Mouse (Mus musculus) lung, adult 2 months (tissue): Measurements from ENCODE around the gene Gm21981. TPM values are rescaled to one million over a fixed set of nuclear protein-coding genes. Genes with fewer than 3 reads are reported as not detected.

ENCODE experiments used
- DNase-seq: peaks from one replicate; pipeline ENCODE4 v3.0.0; 2022
- H3K4me1 ChIP-seq: fragments of 200-500 bp; 2 replicates; pipeline ENCODE4 v1.6.1; 2011; ENCODE audit warnings: low read length; ENCODE audit not compliant: control insufficient read depth, insufficient read depth
- H3K4me3 ChIP-seq: fragments of 200-500 bp; replicated peaks from 2 replicates; pipeline ENCODE3; 2011; ENCODE audit warnings: low read depth, mild to moderate bottlenecking, control low read depth, low read length; ENCODE audit errors: extremely low read depth
- CTCF ChIP-seq: fragments of 200-500 bp; IDR thresholded peaks from 2 replicates; pipeline ENCODE4 v1.5.1; 2011; ENCODE audit warnings: mild to moderate bottlenecking, low read length, control low read depth; ENCODE audit not compliant: insufficient read depth
- POLR2A ChIP-seq: fragments of 200-500 bp; IDR thresholded peaks from 2 replicates; pipeline ENCODE4 v1.6.1; 2011; ENCODE audit warnings: low read depth, mild to moderate bottlenecking, control low read depth, low read length, borderline replicate concordance; ENCODE audit errors: extremely low read depth
- WGBS: fragments of 180-500 bp; shearing (Covaris S2); methylation state at CpG from one replicate; pipeline ENCODE4 v1.1.7; 2018; 5-methylcytosine and 5-hydroxymethylcytosine counted together
- polyA plus RNA-seq: library from polyadenylated mRNA; depleted of rRNA; stranded (reverse); fragments of >200 nt; gene quantifications from 2 replicates; pipeline ENCODE4 v1.2.3, GENCODE M21; 2012

Gene Gm21981
- polyA plus RNA-seq, 1 experiment: 0.72 TPM

- WGBS: 83% methylated on average over 4 of the region's 4 CpGs
- no peak for DNase-seq
- TF ChIP-seq POLR2A (no peak), CTCF (no peak)
- H3K4me1 ChIP-seq: no peaks in the 10 kb centered on the region
- no peak overlapping the region for H3K4me3 ChIP-seq
Measured at GRCm38 (mm10) chr17:47704692-47705091, 10.4 kb upstream of the Gm21981 start.

GRCm38 (mm10) chr17:47703556-47703955 is 9.3 kb upstream of the Gm21981 start:
- H3K4me1 ChIP-seq: no peaks in the 10 kb centered on the region
- no peak for TF ChIP-seq CTCF
- no peak for TF ChIP-seq POLR2A
- H3K4me3 ChIP-seq: no peak overlapping the region
- DNase-seq: no peak
- WGBS: 53% methylated on average over 20 of the region's 20 CpGs

GRCm38 (mm10) chr17:47702548-47703345 is 8.5 kb upstream of the Gm21981 start:
- H3K4me1 ChIP-seq: no peaks in the 10 kb centered on the region
- TF ChIP-seq POLR2A (no peak), CTCF (no peak)
- DNase-seq: no peak
- H3K4me3 ChIP-seq: no peak overlapping the region
- 62% methylated on average over 28 of the region's 28 CpGs for WGBS

- TF ChIP-seq POLR2A: no peak
- TF ChIP-seq CTCF: no peak
- H3K4me1 ChIP-seq: no peaks in the 10 kb centered on the region
- no peak for DNase-seq
- 81% methylated on average over 9 of the region's 9 CpGs for WGBS
- no peak overlapping the region for H3K4me3 ChIP-seq
Measured at GRCm38 (mm10) chr17:47701793-47702192, 7.5 kb upstream of the Gm21981 start.

GRCm38 (mm10) chr17:47699055-47699454 is 4.8 kb upstream of the Gm21981 start:
- Histone ChIP-seq H3K4me1 (no peaks in the 10 kb centered on the region), H3K4me3 (no peak overlapping the region)
- TF ChIP-seq CTCF (no peak), POLR2A (no peak)
- DNase-seq: no peak
- WGBS: 74% methylated on average over 2 of the region's 2 CpGs

GRCm38 (mm10) chr17:47698156-47698555 is 3.9 kb upstream of the Gm21981 start:
- 90% methylated on average over 10 of the region's 10 CpGs for WGBS
- no peaks in the 10 kb centered on the region for H3K4me1 ChIP-seq
- no peak for DNase-seq
- H3K4me3 ChIP-seq: no peak overlapping the region
- no peak for TF ChIP-seq CTCF
- TF ChIP-seq POLR2A: no peak

- Histone ChIP-seq H3K4me1 (no peaks in the 10 kb centered on the region), H3K4me3 (peak overlapping the region; percentile 62)
- TF ChIP-seq CTCF (no peak), POLR2A (no peak)
- WGBS: 2% methylated on average over 15 of the region's 23 CpGs
- no peak for DNase-seq
Measured at GRCm38 (mm10) chr17:47695337-47695710, 1.1 kb upstream of the Gm21981 start.

GRCm38 (mm10) chr17:47694503-47695336 is 465 bp upstream of the Gm21981 start, which contains the start of gene Prickle4:
TSS of gene Prickle4 (minus strand) at chr17:47694736.
- peak; percentile 96 for DNase-seq
- Histone ChIP-seq H3K4me3 (peak within 1 kb of the TSS; percentile 90), H3K4me1 (no peaks in the 10 kb centered on the region)
- WGBS: under 1% methylated on average over 82 of the region's 82 CpGs
- peak; percentile 49; the same call in 1 of the 2 replicates for TF ChIP-seq POLR2A
- peak; percentile 42; the same call in 1 of the 2 replicates for TF ChIP-seq CTCF

- Histone ChIP-seq H3K4me1 (no peaks in the 10 kb centered on the region), H3K4me3 (peak overlapping the region; percentile 90)
- WGBS: 41% methylated on average over 13 of the region's 13 CpGs
- TF ChIP-seq POLR2A: no peak
- TF ChIP-seq CTCF: no peak
- DNase-seq: no peak
Measured at GRCm38 (mm10) chr17:47693671-47694441, 399 bp downstream of the Gm21981 start.

- TF ChIP-seq POLR2A (no peak), CTCF (no peak)
- Histone ChIP-seq H3K4me3 (no peak overlapping the region), H3K4me1 (peaks cover 6% of the 10 kb centered on the region; the same call in 1 of the 2 replicates)
- WGBS: 96% methylated on average over 3 of the region's 3 CpGs
- no peak for DNase-seq
Measured at GRCm38 (mm10) chr17:47691650-47692049, 2.6 kb downstream of the Gm21981 start.
